Mouse (Mus musculus) left cerebral cortex, adult 11 months (tissue): ENCODE measurements around the gene Zfp972.
"Not testable (repeated sequence)": the region's sequence is repeated elsewhere in the genome, so short reads cannot be mapped to it uniquely, and the experiment has no call there.

Source experiments
- DNase-seq: peaks from one replicate; pipeline ENCODE4 v3.0.0; 2022; ENCODE audit warnings: low spot score

The Zfp972 gene

DNA sequence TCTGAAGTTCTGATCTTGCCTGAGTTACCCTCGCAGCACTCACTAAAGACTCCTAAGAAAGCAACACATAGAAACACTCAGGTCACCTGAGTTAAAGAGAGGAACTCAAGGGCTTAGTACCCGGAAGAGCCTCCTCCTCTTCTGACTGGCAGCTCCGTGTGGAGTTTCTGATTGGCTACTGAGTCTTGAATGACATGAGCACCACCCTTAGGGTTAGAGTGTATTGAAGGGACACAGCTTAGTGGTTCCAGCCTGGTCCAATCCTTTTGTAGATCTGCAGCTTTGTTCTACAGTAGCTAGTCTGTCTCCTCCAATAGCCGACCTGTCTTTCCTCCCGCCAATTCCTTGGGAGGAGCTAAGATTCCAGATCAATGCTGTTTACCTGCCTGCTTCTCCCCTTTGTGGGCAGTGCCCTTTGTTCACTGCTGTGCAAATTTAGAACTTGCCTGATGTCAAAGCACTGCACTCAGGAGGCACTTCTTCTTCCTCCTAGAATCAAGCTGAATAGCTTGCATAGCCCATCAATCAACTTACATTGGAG is at the start of gene Zfp972:
Gene Zfp972, minus strand, starts transcription at position 51 of the 541 bp plus-strand sequence.
- not testable (repeated sequence) for DNase-seq

DNA sequence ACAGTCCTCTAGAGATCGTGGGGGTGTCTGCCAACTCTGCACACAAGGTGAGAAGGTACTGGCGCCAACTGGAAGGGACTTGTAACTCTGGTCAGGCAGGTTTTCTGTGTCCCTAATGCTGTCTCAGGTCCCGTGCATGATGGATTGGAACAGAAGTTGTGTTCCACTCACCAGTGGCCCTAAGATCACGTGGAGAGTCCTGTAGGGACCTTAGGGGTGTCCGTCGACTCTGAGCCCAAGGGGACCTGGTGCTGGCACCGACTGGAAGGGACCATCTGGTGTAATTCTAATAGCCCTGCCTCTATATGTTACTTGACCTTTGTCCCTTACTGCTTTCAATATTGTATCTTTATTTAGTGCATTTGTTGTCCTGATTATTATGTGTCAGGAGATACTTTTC is 49.4 kb upstream of the Zfp972 start:
- DNase-seq = not testable (repeated sequence)

DNA sequence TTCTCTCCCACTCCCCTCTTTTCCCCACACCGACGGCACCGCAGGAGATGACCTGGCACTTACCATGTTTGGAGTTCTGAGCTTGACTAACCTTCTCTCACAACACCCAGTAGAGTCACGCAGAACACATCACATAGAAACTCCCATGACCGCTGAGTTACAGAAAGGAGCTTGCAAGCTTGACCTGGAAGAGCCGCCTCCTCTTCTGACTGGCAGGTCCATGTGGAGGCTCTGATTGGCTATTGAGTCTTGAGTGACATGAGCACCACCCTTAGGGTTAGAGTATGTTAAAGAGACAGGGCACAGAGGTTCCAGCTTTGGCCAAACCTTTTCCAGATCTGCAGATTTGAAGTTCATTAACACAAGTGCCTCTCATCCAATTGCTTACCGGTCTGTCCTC is 31.7 kb upstream of the Zfp972 start, which contains the start of gene Gm14326:
Gene Gm14326, minus strand, starts transcription at position 153 of the 400 bp plus-strand sequence.
- peak; percentile 97 for DNase-seq

DNA sequence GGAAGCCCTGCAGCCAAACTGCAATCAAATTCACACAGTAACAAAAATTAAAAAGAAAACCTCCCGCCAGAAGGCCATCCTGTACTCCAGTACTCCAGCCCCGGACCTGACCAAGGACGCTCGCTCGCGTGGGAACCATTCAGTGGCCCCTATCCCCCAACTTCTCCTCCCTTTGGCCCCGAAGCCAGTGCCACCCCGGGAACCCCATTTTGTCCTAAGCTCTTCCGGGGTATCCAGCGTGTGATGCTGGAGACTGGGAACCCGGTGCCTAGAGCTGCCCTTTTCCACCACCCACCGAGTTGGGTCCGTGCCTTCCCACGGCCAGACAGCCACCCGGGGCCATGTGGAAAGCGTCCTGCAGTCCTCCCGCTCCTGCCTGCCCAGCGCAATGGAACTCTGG is 31.3 kb upstream of the Zfp972 start:
- DNase-seq = peak; percentile 17

DNA sequence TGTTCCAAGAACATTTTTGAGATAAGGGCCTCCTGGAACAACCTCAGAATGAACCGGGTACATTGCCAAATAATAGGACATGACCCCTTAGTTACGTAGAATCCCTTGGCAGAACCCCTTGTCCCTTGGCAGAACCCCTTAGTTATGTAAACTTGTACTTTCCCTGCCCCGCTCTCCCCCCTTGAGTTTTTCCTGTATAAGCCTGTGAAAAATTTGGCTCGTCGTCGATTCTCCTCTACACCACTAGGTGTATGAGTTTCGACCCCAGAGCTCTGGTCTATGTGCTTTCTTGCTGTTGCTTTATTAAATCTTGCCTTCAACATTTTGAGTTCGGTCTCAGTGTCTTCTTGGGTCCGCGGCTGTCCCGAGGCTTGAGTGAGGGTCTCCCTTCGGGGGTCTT is 22.1 kb downstream of the Zfp972 start:
- not testable (repeated sequence) for DNase-seq

DNA sequence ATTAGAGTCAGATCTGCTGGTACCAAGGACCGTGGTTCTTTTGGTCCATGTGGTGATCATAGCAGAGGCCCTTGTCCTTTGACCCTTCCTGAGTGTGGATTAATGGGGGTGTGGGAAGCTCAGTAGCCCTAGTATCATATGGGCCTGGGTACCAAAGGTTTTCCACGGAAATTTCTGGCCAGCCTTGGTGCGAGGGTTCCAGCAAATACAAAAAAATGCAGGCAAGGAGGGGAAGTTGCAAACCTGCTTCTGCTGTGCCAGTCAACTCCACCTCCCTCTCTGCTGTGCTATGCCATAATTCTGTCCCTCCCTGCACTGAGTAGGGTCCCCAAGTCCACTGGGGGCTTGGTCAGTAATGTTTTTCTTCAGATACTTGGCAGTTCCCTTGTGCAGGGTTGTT is 27.2 kb downstream of the Zfp972 start:
- not testable (repeated sequence) for DNase-seq

DNA sequence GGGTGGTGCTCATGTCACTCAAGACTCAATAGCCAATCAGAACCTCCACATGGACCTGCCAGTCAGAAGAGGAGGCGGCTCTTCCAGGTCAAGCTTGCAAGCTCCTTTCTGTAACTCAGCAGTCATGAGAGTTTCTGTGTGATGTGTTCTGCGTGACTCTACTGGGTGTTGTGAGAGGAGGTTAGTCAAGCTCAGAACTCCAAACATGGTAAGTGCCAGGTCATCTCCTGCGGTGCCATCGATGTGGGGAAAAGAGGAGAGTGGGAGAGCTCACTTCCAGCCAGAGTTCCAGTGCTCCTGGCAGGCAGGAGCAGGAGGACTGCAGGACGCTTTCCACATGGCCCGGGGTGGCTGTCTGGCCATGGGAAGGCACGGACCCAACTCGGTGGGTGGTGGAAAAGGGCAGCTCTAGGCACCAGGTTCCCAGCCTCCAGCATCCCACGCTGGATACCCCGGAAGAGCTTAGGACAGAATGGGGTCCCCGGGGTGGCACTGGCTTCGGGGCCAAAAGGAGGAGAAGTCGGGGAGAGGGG is 28.3 kb downstream of the Zfp972 start, which contains the start of gene Gm14327:
Gene Gm14327, plus strand, starts transcription at position 51 of the 533 bp plus-strand sequence.
- DNase-seq = not testable (repeated sequence)

DNA sequence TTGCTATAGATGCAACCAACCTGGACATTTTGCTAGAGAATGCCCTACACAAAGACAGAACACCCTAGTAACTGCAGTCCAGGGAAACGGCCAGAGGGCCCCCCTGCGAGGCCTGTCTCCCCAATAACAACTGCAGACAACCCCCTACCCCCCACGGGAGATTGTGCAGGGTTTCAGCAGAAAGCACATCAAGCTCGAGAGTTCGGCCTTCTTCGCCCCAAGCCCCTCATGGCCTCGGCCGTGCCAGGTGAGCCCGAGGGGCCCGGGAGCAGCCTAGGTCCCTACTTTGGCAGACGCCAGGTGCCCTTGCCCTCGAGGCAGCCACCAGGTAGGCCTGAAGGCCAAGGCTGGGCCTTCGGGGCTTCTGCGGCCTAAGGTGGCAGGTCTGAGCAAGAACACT is 37.7 kb downstream of the Zfp972 start:
- DNase-seq = not testable (repeated sequence)

DNA sequence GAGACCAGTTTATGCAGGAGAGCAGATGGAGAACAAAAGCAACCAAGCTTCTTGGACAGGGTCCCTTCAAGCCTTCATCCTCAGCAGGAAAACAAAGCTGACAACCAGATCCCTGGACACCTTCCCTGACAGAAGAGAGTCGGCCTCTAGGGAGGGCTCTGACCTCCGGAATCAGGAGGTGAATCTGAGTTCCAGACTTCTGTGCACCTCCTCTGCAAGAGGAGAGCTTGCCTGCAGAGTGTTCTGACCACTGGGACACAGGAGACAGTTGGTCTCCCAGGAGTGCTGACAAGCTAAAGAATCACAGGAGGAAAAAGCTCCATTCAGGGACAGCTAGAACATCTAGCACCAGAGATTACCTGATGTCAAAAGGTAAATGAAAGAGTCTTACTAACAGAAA is 63.2 kb downstream of the Zfp972 start:
- not testable (repeated sequence) for DNase-seq
